Mouse (Mus musculus) forebrain, embryonic 16.5 days (tissue): ENCODE data around the gene Rhox2g. TPM values are rescaled to one million over a fixed set of nuclear protein-coding genes. Genes with fewer than 3 reads are reported as not detected.

Experiments used
- polyA plus RNA-seq: library from polyadenylated mRNA; unstranded; fragments of >200 nt; fragmentation: Nextera tagmentation; extraction: Ambion mirVana; gene quantifications from 2 replicates; pipeline ENCODE4 v1.2.1, GENCODE M21; 2015

Rhox2g gene
- polyA plus RNA-seq, 1 experiment from 2014 or later: not detected

Other genes with a start within 250 kb of the Rhox2g start
- not detected in 2 replicates for gene Rhox2b, start 231.4 kb downstream of the Rhox2g start, polyA plus RNA-seq
- gene Rhox4b, start 211.0 kb downstream of the Rhox2g start, polyA plus RNA-seq: not detected in 2 replicates
- not detected in 2 replicates for gene Rhox2c, start 189.8 kb downstream of the Rhox2g start, polyA plus RNA-seq
- not detected in 2 replicates for gene Rhox3c, start 184.9 kb downstream of the Rhox2g start, polyA plus RNA-seq
- gene Rhox4c, start 163.1 kb downstream of the Rhox2g start, polyA plus RNA-seq: not detected in 2 replicates
- gene Rhox2d, start 150.0 kb downstream of the Rhox2g start, polyA plus RNA-seq: not detected in 2 replicates
- not detected in 2 replicates for gene Rhox4d, start 129.1 kb downstream of the Rhox2g start, polyA plus RNA-seq
- gene Rhox2e, start 113.0 kb downstream of the Rhox2g start, polyA plus RNA-seq: not detected in 2 replicates
- gene Rhox3e, start 101.5 kb downstream of the Rhox2g start, polyA plus RNA-seq: not detected in 2 replicates
- not detected in 2 replicates for gene Rhox4e, start 86.1 kb downstream of the Rhox2g start, polyA plus RNA-seq
- not detected in 2 replicates for gene Rhox2f, start 72.1 kb downstream of the Rhox2g start, polyA plus RNA-seq
- not detected in 2 replicates for gene Rhox3f, start 62.5 kb downstream of the Rhox2g start, polyA plus RNA-seq
- not detected in 2 replicates for gene Rhox4f, start 35.8 kb downstream of the Rhox2g start, polyA plus RNA-seq
- not detected in 2 replicates for gene Rhox3g, start 14.9 kb downstream of the Rhox2g start, polyA plus RNA-seq
- not detected in 2 replicates for gene Rhox4g, start 7.9 kb upstream of the Rhox2g start, polyA plus RNA-seq
- gene Rhox3h, start 25.3 kb upstream of the Rhox2g start, polyA plus RNA-seq: not detected in 2 replicates
- gene Rhox2h, start 29.8 kb upstream of the Rhox2g start, polyA plus RNA-seq: not detected in 2 replicates
- gene Rhox5, start 161.4 kb upstream of the Rhox2g start, polyA plus RNA-seq: 0.56 TPM in 1 of 2 replicates, not detected in the other
- gene Rhox6, start 183.4 kb upstream of the Rhox2g start, polyA plus RNA-seq: not detected in 2 replicates
- not detected in 2 replicates for gene Rhox7a, start 188.2 kb upstream of the Rhox2g start, polyA plus RNA-seq
- gene Rhox8, start 235.5 kb upstream of the Rhox2g start, polyA plus RNA-seq: not detected in 2 replicates